Mouse (Mus musculus): ENCODE measurements around the gene Kcnc3. TPM values are rescaled to one million over a fixed set of nuclear protein-coding genes. Genes with fewer than 3 reads are reported as not detected.
A peak's percentile ranks its signal among the peaks of the same experiment; 100 is the strongest.

The Kcnc3 gene
- polyA plus RNA-seq, 1 experiment from 2014 or later: 0.11 TPM

- H3K4me1 ChIP-seq (ENCODE audit: insufficient read depth, low read length): no peaks in the 10 kb centered on the region
- WGBS: 78% methylated on average over 6 of the region's 6 CpGs
- no peak overlapping the region for H3K4me3 ChIP-seq (ENCODE audit: low read length)
- no peak for ATAC-seq (ENCODE audit: low FRiP score, low TSS enrichment)
- no peaks in the 10 kb centered on the region for H3K27me3 ChIP-seq (ENCODE audit: insufficient read depth, low read length)
- no peak overlapping the region for H3K9ac ChIP-seq (replicated peaks; ENCODE audit: low read length)
- no peak overlapping the region for H3K27ac ChIP-seq (ENCODE audit: low read length)
- no peak overlapping the region for H3K4me2 ChIP-seq (replicated peaks; ENCODE audit: low read depth, low read length)
- no peaks in the 10 kb centered on the region for H3K36me3 ChIP-seq (ENCODE audit: insufficient read depth, low read length)
- no peaks in the 10 kb centered on the region for H3K9me3 ChIP-seq (ENCODE audit: low read length)
Measured at GRCm38 (mm10) chr7:44565414-44565813, 25.1 kb upstream of the Kcnc3 start.

- WGBS: 67% methylated on average over 9 of the region's 9 CpGs
- ATAC-seq (ENCODE audit: low FRiP score, low TSS enrichment): no peak
- no peak overlapping the region for H3K4me3 ChIP-seq (ENCODE audit: low read length)
Measured at GRCm38 (mm10) chr7:44568803-44569202, 21.7 kb upstream of the Kcnc3 start.

GRCm38 (mm10) chr7:44570989-44571388, 19.5 kb upstream of the Kcnc3 start:
- no peaks in the 10 kb centered on the region for H3K9me3 ChIP-seq (ENCODE audit: low read length)
- ATAC-seq (ENCODE audit: low FRiP score, low TSS enrichment): no peak
- H3K4me3 ChIP-seq (ENCODE audit: low read length): no peak overlapping the region
- H3K36me3 ChIP-seq (ENCODE audit: insufficient read depth, low read length): no peaks in the 10 kb centered on the region
- no peak overlapping the region for H3K27ac ChIP-seq (ENCODE audit: low read length)
- no peaks in the 10 kb centered on the region for H3K4me1 ChIP-seq (ENCODE audit: insufficient read depth, low read length)
- WGBS: 83% methylated on average over 6 of the region's 6 CpGs
- no peak overlapping the region for H3K4me2 ChIP-seq (replicated peaks; ENCODE audit: low read depth, low read length)
- H3K27me3 ChIP-seq (ENCODE audit: insufficient read depth, low read length): no peaks in the 10 kb centered on the region
- no peak overlapping the region for H3K9ac ChIP-seq (replicated peaks; ENCODE audit: low read length)

More at GRCm38 (mm10) chr7:44568803-44569202, 21.7 kb upstream of the Kcnc3 start:
- Histone ChIP-seq H3K9me3 (ENCODE audit: low read length) (no peaks in the 10 kb centered on the region), H3K27me3 (ENCODE audit: insufficient read depth, low read length) (no peaks in the 10 kb centered on the region), H3K36me3 (ENCODE audit: insufficient read depth, low read length) (no peaks in the 10 kb centered on the region), H3K4me1 (ENCODE audit: insufficient read depth, low read length) (no peaks in the 10 kb centered on the region), H3K4me2 (replicated peaks; ENCODE audit: low read depth, low read length) (no peak overlapping the region), H3K27ac (ENCODE audit: low read length) (no peak overlapping the region), H3K9ac (replicated peaks; ENCODE audit: low read length) (no peak overlapping the region)

- Histone ChIP-seq H3K9ac (replicated peaks; ENCODE audit: low read length) (no peak overlapping the region), H3K4me1 (ENCODE audit: insufficient read depth, low read length) (no peaks in the 10 kb centered on the region), H3K4me3 (ENCODE audit: low read length) (no peak overlapping the region), H3K36me3 (ENCODE audit: insufficient read depth, low read length) (no peaks in the 10 kb centered on the region), H3K4me2 (replicated peaks; ENCODE audit: low read depth, low read length) (no peak overlapping the region), H3K27ac (ENCODE audit: low read length) (peak overlapping the region; percentile 16; the same call in 1 of the 2 replicates), H3K27me3 (ENCODE audit: insufficient read depth, low read length) (no peaks in the 10 kb centered on the region), H3K9me3 (ENCODE audit: low read length) (no peaks in the 10 kb centered on the region)
- WGBS: 28% methylated on average over 4 of the region's 4 CpGs
- peak; percentile 77; the same call in 1 of the 2 replicates for ATAC-seq (ENCODE audit: low FRiP score, low TSS enrichment)
Measured at GRCm38 (mm10) chr7:44571811-44572210, 18.7 kb upstream of the Kcnc3 start.

- 39% methylated on average over 7 of the region's 7 CpGs for WGBS
- Histone ChIP-seq H3K36me3 (ENCODE audit: insufficient read depth, low read length) (no peaks in the 10 kb centered on the region), H3K9ac (replicated peaks; ENCODE audit: low read length) (no peak within 1 kb of the TSS), H3K27ac (ENCODE audit: low read length) (peak within 1 kb of the TSS; percentile 36; the same call in 1 of the 2 replicates), H3K27me3 (ENCODE audit: insufficient read depth, low read length) (no peaks in the 10 kb centered on the region), H3K4me1 (ENCODE audit: insufficient read depth, low read length) (no peaks in the 10 kb centered on the region), H3K4me3 (ENCODE audit: low read length) (no peak within 1 kb of the TSS), H3K9me3 (ENCODE audit: low read length) (no peaks in the 10 kb centered on the region), H3K4me2 (replicated peaks; ENCODE audit: low read depth, low read length) (no peak within 1 kb of the TSS; the same call in 1 of the 2 replicates)
- ATAC-seq (ENCODE audit: low FRiP score, low TSS enrichment): peak; percentile 95
Measured at GRCm38 (mm10) chr7:44572213-44572701, 18.2 kb upstream of the Kcnc3 start, which contains the start of gene Napsa. Napsa (plus strand) TSS chr7:44572380.

- Histone ChIP-seq H3K9me3 (ENCODE audit: low read length) (no peaks in the 10 kb centered on the region), H3K9ac (replicated peaks; ENCODE audit: low read length) (no peak overlapping the region), H3K27ac (ENCODE audit: low read length) (no peak overlapping the region), H3K4me2 (replicated peaks; ENCODE audit: low read depth, low read length) (no peak overlapping the region; the same call in 1 of the 2 replicates), H3K4me1 (ENCODE audit: insufficient read depth, low read length) (no peaks in the 10 kb centered on the region), H3K4me3 (ENCODE audit: low read length) (no peak overlapping the region), H3K27me3 (ENCODE audit: insufficient read depth, low read length) (no peaks in the 10 kb centered on the region), H3K36me3 (ENCODE audit: insufficient read depth, low read length) (no peaks in the 10 kb centered on the region)
- ATAC-seq (ENCODE audit: low FRiP score, low TSS enrichment): no peak
- 77% methylated on average over 5 of the region's 5 CpGs for WGBS
Measured at GRCm38 (mm10) chr7:44572956-44573484, 17.4 kb upstream of the Kcnc3 start.

GRCm38 (mm10) chr7:44576333-44576844, 14.1 kb upstream of the Kcnc3 start:
- Histone ChIP-seq H3K9ac (replicated peaks; ENCODE audit: low read length) (no peak overlapping the region), H3K27ac (ENCODE audit: low read length) (no peak overlapping the region), H3K4me2 (replicated peaks; ENCODE audit: low read depth, low read length) (no peak overlapping the region), H3K9me3 (ENCODE audit: low read length) (0 out of 2 replicates have a peak, but pooled peaks cover 4% of the 10 kb centered on the region), H3K4me1 (ENCODE audit: insufficient read depth, low read length) (no peaks in the 10 kb centered on the region), H3K4me3 (ENCODE audit: low read length) (no peak overlapping the region), H3K27me3 (ENCODE audit: insufficient read depth, low read length) (no peaks in the 10 kb centered on the region), H3K36me3 (ENCODE audit: insufficient read depth, low read length) (no peaks in the 10 kb centered on the region)
- 36% methylated on average over 5 of the region's 5 CpGs for WGBS
- ATAC-seq (ENCODE audit: low FRiP score, low TSS enrichment): no peak

GRCm38 (mm10) chr7:44581637-44582036, 8.8 kb upstream of the Kcnc3 start:
- Histone ChIP-seq H3K4me2 (replicated peaks; ENCODE audit: low read depth, low read length) (no peak overlapping the region), H3K27me3 (ENCODE audit: insufficient read depth, low read length) (peaks cover 28% of the 10 kb centered on the region), H3K27ac (ENCODE audit: low read length) (no peak overlapping the region), H3K4me1 (ENCODE audit: insufficient read depth, low read length) (no peaks in the 10 kb centered on the region), H3K9ac (replicated peaks; ENCODE audit: low read length) (no peak overlapping the region), H3K9me3 (ENCODE audit: low read length) (0 out of 2 replicates have a peak, but pooled peaks cover 4% of the 10 kb centered on the region), H3K4me3 (ENCODE audit: low read length) (no peak overlapping the region), H3K36me3 (ENCODE audit: insufficient read depth, low read length) (no peaks in the 10 kb centered on the region)
- 80% methylated on average over 6 of the region's 6 CpGs for WGBS
- ATAC-seq (ENCODE audit: low FRiP score, low TSS enrichment): no peak

- H3K4me3 ChIP-seq (ENCODE audit: low read length): no peak overlapping the region
- no peaks in the 10 kb centered on the region for H3K36me3 ChIP-seq (ENCODE audit: insufficient read depth, low read length)
- H3K4me2 ChIP-seq (replicated peaks; ENCODE audit: low read depth, low read length): no peak overlapping the region
- 0 out of 2 replicates have a peak, but pooled peaks cover 4% of the 10 kb centered on the region for H3K9me3 ChIP-seq (ENCODE audit: low read length)
- 59% methylated on average over 5 of the region's 5 CpGs for WGBS
- no peak for ATAC-seq (ENCODE audit: low FRiP score, low TSS enrichment)
- H3K4me1 ChIP-seq (ENCODE audit: insufficient read depth, low read length): no peaks in the 10 kb centered on the region; the same call in 1 of the 2 replicates
- H3K27ac ChIP-seq (ENCODE audit: low read length): no peak overlapping the region
- H3K27me3 ChIP-seq (ENCODE audit: insufficient read depth, low read length): peaks cover 39% of the 10 kb centered on the region
- no peak overlapping the region for H3K9ac ChIP-seq (replicated peaks; ENCODE audit: low read length)
Measured at GRCm38 (mm10) chr7:44582709-44583108, 7.8 kb upstream of the Kcnc3 start.

GRCm38 (mm10) chr7:44583146-44583545, 7.3 kb upstream of the Kcnc3 start:
- Histone ChIP-seq H3K4me1 (ENCODE audit: insufficient read depth, low read length) (peaks cover 2% of the 10 kb centered on the region; the same call in 1 of the 2 replicates), H3K4me2 (replicated peaks; ENCODE audit: low read depth, low read length) (no peak overlapping the region), H3K9ac (replicated peaks; ENCODE audit: low read length) (no peak overlapping the region), H3K4me3 (ENCODE audit: low read length) (no peak overlapping the region), H3K27me3 (ENCODE audit: insufficient read depth, low read length) (peaks cover 44% of the 10 kb centered on the region), H3K36me3 (ENCODE audit: insufficient read depth, low read length) (no peaks in the 10 kb centered on the region), H3K9me3 (ENCODE audit: low read length) (0 out of 2 replicates have a peak, but pooled peaks cover 4% of the 10 kb centered on the region), H3K27ac (ENCODE audit: low read length) (no peak overlapping the region)
- 89% methylated on average over 1 of the region's 1 CpGs for WGBS
- no peak for ATAC-seq (ENCODE audit: low FRiP score, low TSS enrichment)

Data from kidney, embryonic 16.5 days (tissue).